Mouse (Mus musculus) limb, embryonic 11.5 days (tissue): Measurements from ENCODE around the gene Atp13a1. TPM values are rescaled to one million over a fixed set of nuclear protein-coding genes. Genes with fewer than 3 reads are reported as not detected.

Source experiments
- ATAC-seq: fragments of 200-750 bp; cut with Nextera tagmentation; 2 replicates; pipeline ENCODE4 v1.8.0; 2017; ENCODE audit warnings: low read depth; ENCODE audit not compliant: insufficient number of reproducible peaks, low FRiP score, low TSS enrichment
- DNase-seq: peaks from one replicate; pipeline ENCODE4 v3.0.0-alpha.2; 2015; ENCODE audit warnings: low spot score
- H3K27ac ChIP-seq: fragments of 300-500 bp; sonication (generic); replicated peaks from 2 replicates; pipeline ENCODE4 v1.5.1; 2014; ENCODE audit warnings: low read depth, mild to moderate bottlenecking, low read length
- H3K27me3 ChIP-seq: fragments of 300-500 bp; sonication (generic); 2 replicates; pipeline ENCODE4 v1.6.1; 2014; ENCODE audit warnings: mild to moderate bottlenecking, low read length, mixed read lengths; ENCODE audit not compliant: control insufficient read depth, insufficient read depth
- H3K36me3 ChIP-seq: fragments of 300-500 bp; sonication (generic); 2 replicates; pipeline ENCODE4 v1.6.1; 2014; ENCODE audit warnings: mild to moderate bottlenecking, low read length, moderate library complexity, mixed read lengths; ENCODE audit not compliant: control insufficient read depth, insufficient read depth
- H3K4me1 ChIP-seq: fragments of 300-500 bp; sonication (generic); 2 replicates; pipeline ENCODE4 v1.6.1; 2014; ENCODE audit warnings: low read length, mixed read lengths; ENCODE audit not compliant: control insufficient read depth, insufficient read depth
- H3K4me2 ChIP-seq: fragments of 300-500 bp; sonication (generic); 2 replicates; pipeline ENCODE4 v1.6.1; 2014; ENCODE audit warnings: low read depth, mild to moderate bottlenecking, moderate library complexity; ENCODE audit not compliant: severe bottlenecking
- H3K4me3 ChIP-seq: fragments of 300-500 bp; sonication (generic); 2 replicates; pipeline ENCODE4 v1.5.1; 2014; ENCODE audit warnings: low read depth, low read length
- H3K9ac ChIP-seq: fragments of 300-500 bp; sonication (generic); 2 replicates; pipeline ENCODE4 v1.6.1; 2014; ENCODE audit warnings: mild to moderate bottlenecking, low read length
- H3K9me3 ChIP-seq: fragments of 300-500 bp; sonication (generic); 2 replicates; pipeline ENCODE4 v1.6.1; 2016; ENCODE audit warnings: low read length; ENCODE audit not compliant: control insufficient read depth
- WGBS: fragments of 180-500 bp; shearing (Covaris S2); extraction: QIAGEN DNeasy Blood & Tissue Kit; methylation state at CpG from one replicate; pipeline ENCODE4 v1.1.7; 2014; 5-methylcytosine and 5-hydroxymethylcytosine counted together
- polyA plus RNA-seq: library from polyadenylated mRNA; unstranded; fragments of >200 nt; fragmentation: Nextera tagmentation; extraction: Ambion mirVana; gene quantifications from 2 replicates; pipeline ENCODE4 v1.2.1, GENCODE M21; 2014

Gene Atp13a1
- polyA plus RNA-seq, 1 experiment from 2014 or later: 48.8 TPM

- Histone ChIP-seq H3K36me3 (peaks cover 56% of the 10 kb centered on the region), H3K27me3 (no peaks in the 10 kb centered on the region), H3K4me2 (no peak overlapping the region), H3K9ac (no peak overlapping the region), H3K9me3 (no peaks in the 10 kb centered on the region), H3K4me3 (no peak overlapping the region), H3K27ac (no peak overlapping the region), H3K4me1 (no peaks in the 10 kb centered on the region)
- DNase-seq (no peak), ATAC-seq (no peak)
- WGBS: 99% methylated on average over 6 of the region's 6 CpGs
Observed at GRCm38 (mm10) chr8:69804537-69804936, 13.6 kb downstream of the Atp13a1 start.

GRCm38 (mm10) chr8:69805086-69805485 is 14.1 kb downstream of the Atp13a1 start:
- Histone ChIP-seq H3K4me3 (no peak overlapping the region), H3K9me3 (no peaks in the 10 kb centered on the region), H3K27ac (no peak overlapping the region), H3K4me1 (no peaks in the 10 kb centered on the region), H3K4me2 (no peak overlapping the region), H3K9ac (no peak overlapping the region), H3K36me3 (peaks cover 51% of the 10 kb centered on the region), H3K27me3 (no peaks in the 10 kb centered on the region)
- DNase-seq (no peak), ATAC-seq (no peak)
- WGBS: 88% methylated on average over 10 of the region's 10 CpGs

GRCm38 (mm10) chr8:69805491-69805890 is 14.5 kb downstream of the Atp13a1 start:
- Histone ChIP-seq H3K9me3 (no peaks in the 10 kb centered on the region), H3K4me2 (no peak overlapping the region), H3K27me3 (no peaks in the 10 kb centered on the region), H3K27ac (no peak overlapping the region), H3K4me3 (no peak overlapping the region), H3K36me3 (peaks cover 47% of the 10 kb centered on the region), H3K9ac (no peak overlapping the region), H3K4me1 (no peaks in the 10 kb centered on the region)
- ATAC-seq (no peak), DNase-seq (no peak)
- 94% methylated on average over 9 of the region's 9 CpGs for WGBS

- Histone ChIP-seq H3K4me1 (no peaks in the 10 kb centered on the region), H3K9me3 (no peaks in the 10 kb centered on the region), H3K9ac (no peak overlapping the region), H3K27me3 (no peaks in the 10 kb centered on the region), H3K4me3 (no peak overlapping the region), H3K36me3 (peaks cover 37% of the 10 kb centered on the region), H3K4me2 (no peak overlapping the region), H3K27ac (no peak overlapping the region)
- ATAC-seq: no peak
- WGBS: 90% methylated on average over 5 of the region's 5 CpGs
- no peak for DNase-seq
Observed at GRCm38 (mm10) chr8:69807236-69807635, 16.3 kb downstream of the Atp13a1 start.

GRCm38 (mm10) chr8:69808094-69808863 is 17.3 kb downstream of the Atp13a1 start, which contains the start of gene Gmip:
TSS of gene Gmip (plus strand) at chr8:69808679.
- WGBS: 5% methylated on average over 24 of the region's 28 CpGs
- H3K27ac ChIP-seq: no peak within 1 kb of the TSS
- peak within 1 kb of the TSS; percentile 25 for H3K4me3 ChIP-seq
- H3K9ac ChIP-seq: peak within 1 kb of the TSS; percentile 43; the same call in 1 of the 2 replicates
- H3K27me3 ChIP-seq: no peaks in the 10 kb centered on the region
- no peaks in the 10 kb centered on the region for H3K9me3 ChIP-seq
- H3K4me2 ChIP-seq: peak within 1 kb of the TSS; percentile 57
- ATAC-seq (peak; percentile 67), DNase-seq (peak; percentile 85)
- H3K36me3 ChIP-seq: peaks cover 28% of the 10 kb centered on the region
- no peaks in the 10 kb centered on the region for H3K4me1 ChIP-seq

- peaks cover 21% of the 10 kb centered on the region for H3K36me3 ChIP-seq
- H3K4me3 ChIP-seq: peak overlapping the region; percentile 25
- ATAC-seq: peak; percentile 32
- no peak overlapping the region for H3K27ac ChIP-seq
- H3K9me3 ChIP-seq: no peaks in the 10 kb centered on the region
- H3K27me3 ChIP-seq: no peaks in the 10 kb centered on the region
- WGBS: 2% methylated on average over 23 of the region's 23 CpGs
- H3K9ac ChIP-seq: peak overlapping the region; percentile 43; the same call in 1 of the 2 replicates
- peak overlapping the region; percentile 57 for H3K4me2 ChIP-seq
- no peaks in the 10 kb centered on the region for H3K4me1 ChIP-seq
- peak; percentile 47 for DNase-seq
Observed at GRCm38 (mm10) chr8:69808864-69809403, 18.0 kb downstream of the Atp13a1 start.

GRCm38 (mm10) chr8:69809820-69810219 is 18.9 kb downstream of the Atp13a1 start:
- DNase-seq (no peak), ATAC-seq (no peak)
- Histone ChIP-seq H3K27me3 (no peaks in the 10 kb centered on the region), H3K27ac (no peak overlapping the region), H3K4me2 (no peak overlapping the region), H3K9me3 (no peaks in the 10 kb centered on the region), H3K9ac (no peak overlapping the region), H3K4me3 (no peak overlapping the region), H3K36me3 (peaks cover 21% of the 10 kb centered on the region), H3K4me1 (no peaks in the 10 kb centered on the region)
- 55% methylated on average over 3 of the region's 3 CpGs for WGBS

GRCm38 (mm10) chr8:69814881-69815280 is 23.9 kb downstream of the Atp13a1 start:
- H3K27ac ChIP-seq: no peak overlapping the region
- no peak overlapping the region for H3K9ac ChIP-seq
- no peaks in the 10 kb centered on the region for H3K4me1 ChIP-seq
- ATAC-seq: no peak
- no peaks in the 10 kb centered on the region for H3K9me3 ChIP-seq
- no peaks in the 10 kb centered on the region for H3K27me3 ChIP-seq
- DNase-seq: no peak
- no peak overlapping the region for H3K4me2 ChIP-seq
- no peak overlapping the region for H3K4me3 ChIP-seq
- 86% methylated on average over 2 of the region's 2 CpGs for WGBS
- H3K36me3 ChIP-seq: peaks cover 4% of the 10 kb centered on the region; the same call in 1 of the 2 replicates
